Mouse (Mus musculus): ENCODE measurements at regions not wholly inside any gene's neighbourhood (a gene's known extent, or its start where the extent isn't known, plus 50 kb on each side); places are given as distances from the start of the nearest gene placed in this dataset.

DNA sequence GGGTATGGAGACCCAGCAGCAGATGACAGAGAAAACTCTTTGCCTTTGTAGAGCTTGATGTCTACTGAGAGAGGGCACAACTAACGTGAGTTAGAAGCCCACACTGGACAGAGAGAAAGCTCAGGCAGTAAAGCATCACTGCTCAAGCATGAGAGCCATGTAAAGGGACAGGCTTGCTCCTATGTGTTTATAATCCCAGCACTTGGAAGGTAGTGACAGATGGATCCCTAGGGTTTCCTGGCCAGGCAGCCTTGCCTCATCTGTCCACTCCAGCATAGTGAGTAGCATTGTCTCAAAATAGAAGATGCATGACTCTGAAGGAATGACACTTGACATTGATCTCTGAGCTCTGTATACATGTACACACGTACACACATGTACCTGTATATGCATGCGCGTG, 55.9 kb upstream of the Cnksr3 start:
- DNase-seq, result no peak

DNA sequence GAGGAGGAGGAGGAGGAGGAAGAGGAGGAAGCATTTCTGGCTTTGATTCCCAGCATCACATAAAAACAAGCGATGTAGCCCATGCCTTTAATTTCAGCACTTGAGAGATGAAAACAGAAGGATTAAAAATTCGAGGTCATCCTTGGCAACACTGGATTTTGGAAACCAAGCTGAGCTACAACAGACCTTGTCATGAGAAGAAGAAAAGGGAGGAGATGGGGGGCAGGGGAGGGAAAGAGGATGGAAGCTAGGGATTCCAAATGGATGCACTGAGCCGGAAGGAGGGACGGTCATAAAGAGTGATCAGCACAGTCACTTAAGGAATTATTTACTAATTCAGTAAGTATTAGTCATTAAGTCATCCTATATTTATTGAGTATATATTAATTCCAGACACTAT, 55.1 kb upstream of the Cnksr3 start:
- no peak for DNase-seq

DNA sequence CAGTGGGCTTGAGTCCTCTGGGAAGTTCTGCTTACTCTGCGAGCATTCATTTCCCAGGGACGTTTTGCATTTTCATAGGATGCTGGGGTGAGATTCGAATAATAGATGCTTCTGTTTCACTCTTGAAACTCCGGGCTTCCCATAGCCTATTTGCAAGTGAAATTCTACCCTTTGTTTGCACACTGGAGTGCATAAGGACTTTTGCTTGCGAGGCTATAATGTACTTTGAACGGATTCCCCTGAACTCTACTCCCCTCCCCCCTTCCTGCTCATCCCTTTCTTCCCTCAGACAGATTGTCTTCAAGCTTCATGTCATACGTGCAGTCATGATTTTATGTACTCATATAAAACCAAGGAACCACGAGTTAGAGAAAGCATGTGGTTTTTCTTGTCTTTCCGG, 53.4 kb upstream of the Cnksr3 start:
- DNase-seq, result no peak

DNA sequence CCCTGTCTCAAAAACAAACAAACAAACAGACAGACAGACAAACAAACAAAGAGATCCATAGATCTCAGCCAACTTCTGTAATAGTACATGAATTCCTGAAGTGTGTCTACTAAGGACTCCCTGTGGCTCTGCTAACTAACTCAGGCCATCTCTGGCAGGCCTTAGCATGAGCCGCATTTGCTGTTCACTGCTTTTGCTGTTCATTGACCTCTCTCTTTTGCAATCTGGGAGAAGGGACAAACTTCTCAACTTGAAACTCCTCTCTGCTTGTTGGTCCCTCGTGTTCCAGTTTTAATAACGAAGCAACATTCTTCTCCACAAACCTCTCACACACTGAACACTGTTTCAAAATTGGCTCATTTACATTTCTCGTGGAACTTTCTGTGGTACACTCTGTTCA, 52.7 kb upstream of the Cnksr3 start:
- no peak for DNase-seq
